Mouse (Mus musculus): ENCODE measurements around the gene N4bp2. TPM values are rescaled to one million over a fixed set of nuclear protein-coding genes. Genes with fewer than 3 reads are reported as not detected.
"Not testable (repeated sequence)": the region's sequence is repeated elsewhere in the genome, so short reads cannot be mapped to it uniquely, and the experiment has no call there.

Gene N4bp2
- total RNA-seq, 2 experiments from 2014 or later: 32.6 to 59.1 TPM

GRCm38 (mm10) chr5:65762686-65763085 is 635 bp upstream of the N4bp2 start:
- ATAC-seq (replicated peaks; ENCODE audit: low FRiP score, poor library complexity, severe bottlenecking): no peak

- peak; percentile 73 for ATAC-seq (replicated peaks; ENCODE audit: low FRiP score, poor library complexity, severe bottlenecking)
Measured at GRCm38 (mm10) chr5:65763916-65764785, 830 bp downstream of the N4bp2 start.

GRCm38 (mm10) chr5:65764786-65765634 is 1.7 kb downstream of the N4bp2 start:
- peak; percentile 89 for ATAC-seq (replicated peaks; ENCODE audit: low FRiP score, poor library complexity, severe bottlenecking)

- ATAC-seq (replicated peaks; ENCODE audit: low FRiP score, poor library complexity, severe bottlenecking): no peak
Measured at GRCm38 (mm10) chr5:65765635-65765911, 2.3 kb downstream of the N4bp2 start.

GRCm38 (mm10) chr5:65768007-65768406 is 4.7 kb downstream of the N4bp2 start:
- no peak for ATAC-seq (replicated peaks; ENCODE audit: low FRiP score, poor library complexity, severe bottlenecking)

GRCm38 (mm10) chr5:65770065-65770464 is 6.7 kb downstream of the N4bp2 start:
- no peak for ATAC-seq (replicated peaks; ENCODE audit: low FRiP score, poor library complexity, severe bottlenecking)

- ATAC-seq (replicated peaks; ENCODE audit: low FRiP score, poor library complexity, severe bottlenecking): no peak
Measured at GRCm38 (mm10) chr5:65770493-65770892, 7.2 kb downstream of the N4bp2 start.

- not testable (repeated sequence) for ATAC-seq (replicated peaks; ENCODE audit: low FRiP score, poor library complexity, severe bottlenecking)
Measured at GRCm38 (mm10) chr5:65773957-65774356, 10.6 kb downstream of the N4bp2 start.

GRCm38 (mm10) chr5:65776166-65776565 is 12.8 kb downstream of the N4bp2 start:
- no peak for ATAC-seq (replicated peaks; ENCODE audit: low FRiP score, poor library complexity, severe bottlenecking)

- no peak for ATAC-seq (replicated peaks; ENCODE audit: low FRiP score, poor library complexity, severe bottlenecking)
Measured at GRCm38 (mm10) chr5:65776907-65777306, 13.6 kb downstream of the N4bp2 start.

- not testable (repeated sequence) for ATAC-seq (replicated peaks; ENCODE audit: low FRiP score, poor library complexity, severe bottlenecking)
Measured at GRCm38 (mm10) chr5:65778986-65779385, 15.7 kb downstream of the N4bp2 start.

GRCm38 (mm10) chr5:65779401-65780063 is 16.2 kb downstream of the N4bp2 start:
- no peak for ATAC-seq (replicated peaks; ENCODE audit: low FRiP score, poor library complexity, severe bottlenecking)

- no peak for ATAC-seq (replicated peaks; ENCODE audit: low FRiP score, poor library complexity, severe bottlenecking)
Measured at GRCm38 (mm10) chr5:65781147-65781715, 17.9 kb downstream of the N4bp2 start.

GRCm38 (mm10) chr5:65781769-65782715 is 18.7 kb downstream of the N4bp2 start:
- no peak for ATAC-seq (replicated peaks; ENCODE audit: low FRiP score, poor library complexity, severe bottlenecking)

- no peak for ATAC-seq (replicated peaks; ENCODE audit: low FRiP score, poor library complexity, severe bottlenecking)
Measured at GRCm38 (mm10) chr5:65790604-65791225, 27.4 kb downstream of the N4bp2 start.

- 0 out of 2 replicates have a peak, but pooled peaks have one; percentile 21 for ATAC-seq (replicated peaks; ENCODE audit: low FRiP score, poor library complexity, severe bottlenecking)
Measured at GRCm38 (mm10) chr5:65794202-65794601, 30.9 kb downstream of the N4bp2 start.

GRCm38 (mm10) chr5:65794702-65795101 is 31.4 kb downstream of the N4bp2 start:
- ATAC-seq (replicated peaks; ENCODE audit: low FRiP score, poor library complexity, severe bottlenecking): peak; percentile 67

GRCm38 (mm10) chr5:65795293-65795993 is 32.1 kb downstream of the N4bp2 start:
- ATAC-seq (replicated peaks; ENCODE audit: low FRiP score, poor library complexity, severe bottlenecking): peak; percentile 82

Measured in erythroid progenitor cell, adult 5-6 weeks (primary cell).